Mouse (Mus musculus): ENCODE results near the gene Sla2. TPM values are rescaled to one million over a fixed set of nuclear protein-coding genes. Genes with fewer than 3 reads are reported as not detected.
"Not testable (repeated sequence)": the region's sequence is repeated elsewhere in the genome, so short reads cannot be mapped to it uniquely, and the experiment has no call there.

Sla2 gene
- polyA plus RNA-seq, 1 experiment from 2014 or later: 0.56 TPM

DNA sequence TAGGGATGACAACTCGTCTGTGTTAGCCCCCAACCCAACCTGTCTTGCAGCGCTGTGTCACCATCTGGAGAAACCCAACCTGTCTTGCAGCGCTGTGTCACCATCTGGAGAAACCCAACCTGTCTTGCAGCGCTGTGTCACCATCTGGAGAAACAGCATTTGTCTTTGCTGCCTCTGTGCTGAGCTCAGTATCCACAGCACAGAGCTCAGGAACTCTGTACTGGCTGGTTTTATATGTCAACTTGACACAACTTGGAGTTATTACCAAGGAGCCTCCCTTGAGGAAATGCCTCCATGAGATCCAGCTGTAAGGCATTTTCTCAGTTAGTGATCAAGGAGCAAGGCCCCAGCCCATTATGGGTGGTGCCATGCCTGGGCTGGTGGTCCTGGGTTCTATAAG, 38.1 kb upstream of the Sla2 start:
- 91% methylated on average over 4 of the region's 4 CpGs for WGBS
- DNase-seq (ENCODE audit: low spot score, missing footprints); H3K27ac ChIP-seq (ENCODE audit: low read depth, low read length); H3K4me2 ChIP-seq; H3K4me1 ChIP-seq (ENCODE audit: control insufficient read depth, insufficient read depth, low read length); H3K9ac ChIP-seq (ENCODE audit: low read length); H3K27me3 ChIP-seq (ENCODE audit: control insufficient read depth, insufficient read depth, low read length); H3K4me3 ChIP-seq (ENCODE audit: low read depth, low read length); H3K9me3 ChIP-seq (ENCODE audit: control insufficient read depth, low read length); ATAC-seq (ENCODE audit: low FRiP score); H3K36me3 ChIP-seq (ENCODE audit: control insufficient read depth, insufficient read depth, low read length): not testable (repeated sequence)

DNA sequence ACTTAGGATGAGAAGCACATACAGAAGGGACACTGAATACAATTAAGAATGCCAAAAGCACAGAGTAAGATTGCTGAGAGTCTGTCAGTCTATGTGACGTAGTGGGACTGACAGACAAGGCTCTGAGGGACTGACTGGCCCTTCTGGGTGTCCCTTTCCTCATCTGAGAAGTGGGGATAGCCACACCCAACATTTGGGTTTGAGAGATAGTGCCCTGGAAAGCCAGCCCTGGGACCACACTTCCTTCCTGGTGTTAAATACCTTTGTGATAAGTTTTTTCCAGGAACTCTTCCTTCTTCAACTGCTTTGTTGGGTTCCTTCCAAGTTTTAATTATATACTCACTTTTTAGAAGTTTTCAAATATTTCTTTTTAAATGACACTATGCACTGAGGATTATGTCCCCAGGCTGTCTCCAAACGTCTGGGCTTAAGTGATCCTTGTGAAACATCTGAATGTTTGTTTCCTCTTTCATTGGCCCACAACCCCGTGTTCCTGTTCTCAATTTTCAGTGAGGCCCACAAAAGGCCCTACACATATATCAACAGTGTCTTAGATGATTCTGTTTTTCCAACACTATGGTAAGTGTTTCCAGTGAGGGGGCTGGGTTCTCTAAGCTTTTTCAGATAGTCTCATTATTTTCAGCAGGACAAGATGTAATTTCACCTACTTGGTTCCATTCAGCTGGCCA, 37.4 kb upstream of the Sla2 start:
- no peaks in the 10 kb centered on the region for H3K36me3 ChIP-seq (ENCODE audit: control insufficient read depth, insufficient read depth, low read length)
- DNase-seq (ENCODE audit: low spot score, missing footprints): no peak
- H3K4me3 ChIP-seq (ENCODE audit: low read depth, low read length): no peak overlapping the region
- no peak overlapping the region for H3K9ac ChIP-seq (ENCODE audit: low read length)
- ATAC-seq (ENCODE audit: low FRiP score): no peak
- no peaks in the 10 kb centered on the region for H3K4me1 ChIP-seq (ENCODE audit: control insufficient read depth, insufficient read depth, low read length)
- H3K27me3 ChIP-seq (ENCODE audit: control insufficient read depth, insufficient read depth, low read length): no peaks in the 10 kb centered on the region
- no peak overlapping the region for H3K27ac ChIP-seq (ENCODE audit: low read depth, low read length)
- WGBS: 59% methylated on average over 3 of the region's 3 CpGs
- H3K4me2 ChIP-seq: no peak overlapping the region
- H3K9me3 ChIP-seq (ENCODE audit: control insufficient read depth, low read length): no peaks in the 10 kb centered on the region

DNA sequence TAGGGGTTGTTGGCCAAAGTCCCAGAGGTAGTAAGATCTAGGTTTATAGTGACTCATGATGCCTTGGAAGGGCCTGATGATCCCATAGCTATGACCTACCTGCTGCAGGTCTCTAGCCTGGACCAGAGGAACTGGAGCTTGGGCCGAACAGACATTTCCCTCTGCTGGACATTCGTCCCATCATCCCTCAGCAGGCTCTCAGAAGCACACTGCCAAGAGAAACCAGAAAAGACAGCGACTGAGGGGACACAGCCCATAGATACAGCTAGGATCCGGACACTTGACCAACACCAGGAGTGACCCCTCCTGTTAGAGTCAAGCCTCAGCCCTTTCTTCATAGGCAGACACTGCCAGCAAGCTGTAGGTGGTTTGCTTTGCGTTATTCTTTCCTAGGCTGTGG, 36.1 kb upstream of the Sla2 start:
- Histone ChIP-seq H3K27ac (ENCODE audit: low read depth, low read length) (no peak overlapping the region), H3K9me3 (ENCODE audit: control insufficient read depth, low read length) (no peaks in the 10 kb centered on the region), H3K4me1 (ENCODE audit: control insufficient read depth, insufficient read depth, low read length) (no peaks in the 10 kb centered on the region), H3K9ac (ENCODE audit: low read length) (no peak overlapping the region), H3K27me3 (ENCODE audit: control insufficient read depth, insufficient read depth, low read length) (no peaks in the 10 kb centered on the region), H3K4me2 (no peak overlapping the region), H3K36me3 (ENCODE audit: control insufficient read depth, insufficient read depth, low read length) (no peaks in the 10 kb centered on the region), H3K4me3 (ENCODE audit: low read depth, low read length) (no peak overlapping the region)
- ATAC-seq (ENCODE audit: low FRiP score) (no peak), DNase-seq (ENCODE audit: low spot score, missing footprints) (no peak)
- WGBS: 88% methylated on average over 5 of the region's 5 CpGs

GRCm38 (mm10) chr2:156919796-156920195, 32.8 kb upstream of the Sla2 start:
- Histone ChIP-seq H3K27me3 (ENCODE audit: control insufficient read depth, insufficient read depth, low read length) (no peaks in the 10 kb centered on the region), H3K4me3 (ENCODE audit: low read depth, low read length) (no peak overlapping the region), H3K9ac (ENCODE audit: low read length) (no peak overlapping the region), H3K4me2 (no peak overlapping the region), H3K36me3 (ENCODE audit: control insufficient read depth, insufficient read depth, low read length) (no peaks in the 10 kb centered on the region), H3K27ac (ENCODE audit: low read depth, low read length) (no peak overlapping the region), H3K4me1 (ENCODE audit: control insufficient read depth, insufficient read depth, low read length) (no peaks in the 10 kb centered on the region), H3K9me3 (ENCODE audit: control insufficient read depth, low read length) (no peaks in the 10 kb centered on the region)
- DNase-seq (ENCODE audit: low spot score, missing footprints): no peak
- ATAC-seq (ENCODE audit: low FRiP score): no peak
- WGBS: 58% methylated on average over 2 of the region's 2 CpGs

GRCm38 (mm10) chr2:156919191-156919590, 32.2 kb upstream of the Sla2 start:
- not testable (repeated sequence) for H3K4me1 ChIP-seq (ENCODE audit: control insufficient read depth, insufficient read depth, low read length)

DNA sequence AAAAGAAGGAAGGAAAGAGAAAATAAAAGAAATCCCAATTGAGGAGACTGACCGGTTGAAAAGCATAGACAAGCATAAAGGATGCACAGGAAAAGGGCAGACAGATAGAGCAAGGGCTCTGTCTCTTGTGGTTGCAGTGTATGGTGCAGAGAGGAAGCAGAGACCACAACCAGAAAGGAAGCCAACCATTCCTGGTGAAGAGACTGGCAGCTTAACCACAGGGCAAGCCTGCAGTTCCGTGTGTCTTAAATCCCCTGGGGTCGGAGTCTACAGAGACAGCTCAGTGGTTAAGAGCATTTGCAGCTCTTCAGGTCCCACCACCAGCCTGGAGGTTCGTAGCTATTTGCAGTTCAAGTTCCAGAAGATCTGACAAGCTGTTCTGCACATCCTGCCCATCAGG, 31.6 kb upstream of the Sla2 start:
- DNase-seq (ENCODE audit: low spot score, missing footprints): no peak
- WGBS: 58% methylated on average over 4 of the region's 4 CpGs

More at GRCm38 (mm10) chr2:156919191-156919590, 32.2 kb upstream of the Sla2 start:
- ATAC-seq (ENCODE audit: low FRiP score); DNase-seq (ENCODE audit: low spot score, missing footprints); H3K27ac ChIP-seq (ENCODE audit: low read depth, low read length); H3K4me3 ChIP-seq (ENCODE audit: low read depth, low read length); H3K36me3 ChIP-seq (ENCODE audit: control insufficient read depth, insufficient read depth, low read length); H3K4me2 ChIP-seq; H3K9ac ChIP-seq (ENCODE audit: low read length); H3K27me3 ChIP-seq (ENCODE audit: control insufficient read depth, insufficient read depth, low read length); H3K9me3 ChIP-seq (ENCODE audit: control insufficient read depth, low read length): not testable (repeated sequence)
- 88% methylated on average over 11 of the region's 11 CpGs for WGBS

GRCm38 (mm10) chr2:156916419-156917125, 29.6 kb upstream of the Sla2 start:
- Histone ChIP-seq H3K4me1 (ENCODE audit: control insufficient read depth, insufficient read depth, low read length) (no peaks in the 10 kb centered on the region), H3K9ac (ENCODE audit: low read length) (no peak overlapping the region), H3K9me3 (ENCODE audit: control insufficient read depth, low read length) (no peaks in the 10 kb centered on the region), H3K36me3 (ENCODE audit: control insufficient read depth, insufficient read depth, low read length) (no peaks in the 10 kb centered on the region), H3K4me3 (ENCODE audit: low read depth, low read length) (no peak overlapping the region), H3K27me3 (ENCODE audit: control insufficient read depth, insufficient read depth, low read length) (no peaks in the 10 kb centered on the region), H3K27ac (ENCODE audit: low read depth, low read length) (no peak overlapping the region), H3K4me2 (no peak overlapping the region)
- WGBS: 82% methylated on average over 3 of the region's 3 CpGs
- ATAC-seq (ENCODE audit: low FRiP score): no peak
- DNase-seq (ENCODE audit: low spot score, missing footprints): no peak

More for the DNA sequence above, 31.6 kb upstream of the Sla2 start:
- no peaks in the 10 kb centered on the region for H3K9me3 ChIP-seq (ENCODE audit: control insufficient read depth, low read length)
- H3K4me3 ChIP-seq (ENCODE audit: low read depth, low read length): no peak overlapping the region
- no peaks in the 10 kb centered on the region for H3K4me1 ChIP-seq (ENCODE audit: control insufficient read depth, insufficient read depth, low read length)
- H3K36me3 ChIP-seq (ENCODE audit: control insufficient read depth, insufficient read depth, low read length): no peaks in the 10 kb centered on the region
- no peak overlapping the region for H3K4me2 ChIP-seq
- no peak overlapping the region for H3K27ac ChIP-seq (ENCODE audit: low read depth, low read length)
- no peaks in the 10 kb centered on the region for H3K27me3 ChIP-seq (ENCODE audit: control insufficient read depth, insufficient read depth, low read length)
- H3K9ac ChIP-seq (ENCODE audit: low read length): no peak overlapping the region
- ATAC-seq (ENCODE audit: low FRiP score): no peak

DNA sequence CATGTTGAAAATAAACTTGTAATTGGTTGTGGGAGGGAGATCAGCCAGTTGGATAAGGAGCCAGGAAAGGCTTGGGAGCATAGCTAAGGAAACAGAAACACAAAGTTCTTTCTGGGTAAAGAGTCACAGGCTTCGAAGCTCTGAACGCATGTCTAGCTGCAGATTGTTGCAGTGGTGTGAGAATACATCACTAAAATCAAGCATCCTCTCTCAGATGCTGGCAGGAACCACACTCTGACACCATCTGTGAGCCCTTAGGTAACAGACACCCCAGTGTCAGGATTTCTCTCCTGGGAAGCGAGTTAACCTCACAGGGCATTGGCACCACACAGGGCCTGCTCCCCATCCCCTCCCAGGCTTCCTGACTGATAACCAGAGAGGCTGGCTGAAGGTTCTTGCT, 28.6 kb upstream of the Sla2 start:
- no peak overlapping the region for H3K4me2 ChIP-seq
- no peaks in the 10 kb centered on the region for H3K9me3 ChIP-seq (ENCODE audit: control insufficient read depth, low read length)
- no peak overlapping the region for H3K9ac ChIP-seq (ENCODE audit: low read length)
- H3K27me3 ChIP-seq (ENCODE audit: control insufficient read depth, insufficient read depth, low read length): no peaks in the 10 kb centered on the region
- WGBS: 82% methylated on average over 3 of the region's 3 CpGs
- H3K4me1 ChIP-seq (ENCODE audit: control insufficient read depth, insufficient read depth, low read length): no peaks in the 10 kb centered on the region
- H3K27ac ChIP-seq (ENCODE audit: low read depth, low read length): no peak overlapping the region
- no peaks in the 10 kb centered on the region for H3K36me3 ChIP-seq (ENCODE audit: control insufficient read depth, insufficient read depth, low read length)
- DNase-seq (ENCODE audit: low spot score, missing footprints) (no peak), ATAC-seq (ENCODE audit: low FRiP score) (no peak)
- H3K4me3 ChIP-seq (ENCODE audit: low read depth, low read length): no peak overlapping the region

DNA sequence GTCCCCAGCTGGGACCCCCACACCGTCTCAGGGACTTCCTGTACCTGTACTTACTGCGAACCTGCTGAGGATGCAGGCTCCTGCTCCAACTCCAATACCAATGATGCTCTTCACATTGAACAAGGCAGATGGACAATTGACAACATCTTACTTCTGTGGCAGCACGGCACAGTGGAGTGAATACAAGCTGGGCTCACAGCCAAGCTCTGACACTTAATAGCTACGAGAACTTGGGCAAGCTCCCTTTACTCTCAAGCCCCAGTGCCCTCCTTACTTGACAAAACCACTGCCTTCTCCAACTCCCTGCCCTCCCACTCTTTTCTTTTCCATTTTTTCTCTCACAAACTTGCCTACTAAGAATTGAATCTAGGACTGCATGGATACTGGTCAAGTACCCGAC, 26.2 kb upstream of the Sla2 start:
- H3K4me3 ChIP-seq (ENCODE audit: low read depth, low read length): no peak overlapping the region
- 83% methylated on average over 5 of the region's 5 CpGs for WGBS
- H3K9me3 ChIP-seq (ENCODE audit: control insufficient read depth, low read length): no peaks in the 10 kb centered on the region
- H3K27ac ChIP-seq (ENCODE audit: low read depth, low read length): no peak overlapping the region
- H3K4me1 ChIP-seq (ENCODE audit: control insufficient read depth, insufficient read depth, low read length): no peaks in the 10 kb centered on the region
- no peak for ATAC-seq (ENCODE audit: low FRiP score)
- no peaks in the 10 kb centered on the region for H3K27me3 ChIP-seq (ENCODE audit: control insufficient read depth, insufficient read depth, low read length)
- H3K4me2 ChIP-seq: no peak overlapping the region
- H3K36me3 ChIP-seq (ENCODE audit: control insufficient read depth, insufficient read depth, low read length): no peaks in the 10 kb centered on the region
- no peak for DNase-seq (ENCODE audit: low spot score, missing footprints)
- no peak overlapping the region for H3K9ac ChIP-seq (ENCODE audit: low read length)
